Mouse (Mus musculus) large intestine, adult 2 months (tissue): ENCODE data around the gene A930033H14Rik. TPM values are rescaled to one million over a fixed set of nuclear protein-coding genes. Genes with fewer than 3 reads are reported as not detected.

Experiments used
- DNase-seq: peaks from one replicate; pipeline ENCODE4 v3.0.0-alpha.2; 2012; ENCODE audit warnings: low read depth, low spot score
- WGBS: fragments of 180-500 bp; shearing (Covaris S2); methylation state at CpG from one replicate; pipeline ENCODE4 v1.1.7; 2018; 5-methylcytosine and 5-hydroxymethylcytosine counted together
- polyA plus RNA-seq: library from polyadenylated mRNA; depleted of rRNA; stranded (reverse); fragments of >200 nt; gene quantifications from 2 replicates; pipeline ENCODE4 v1.2.3, GENCODE M21; 2012; rRNA removed

The A930033H14Rik gene
- 0.15 and 0.26 TPM in 2 replicates for polyA plus RNA-seq

GRCm38 (mm10) chr10:69212542-69213440 is at the start of gene A930033H14Rik:
Gene A930033H14Rik, minus strand, starts transcription at chr10:69213098.
- under 1% methylated on average over 83 of the region's 84 CpGs for WGBS
- DNase-seq: peak; percentile 56

- WGBS: 88% methylated on average over 8 of the region's 8 CpGs
- no peak for DNase-seq
Measured at GRCm38 (mm10) chr10:69259929-69260328, 47.0 kb upstream of the A930033H14Rik start.

- 46% methylated on average over 2 of the region's 2 CpGs for WGBS
Measured at GRCm38 (mm10) chr10:69259161-69259560, 46.3 kb upstream of the A930033H14Rik start.

GRCm38 (mm10) chr10:69258588-69258987 is 45.7 kb upstream of the A930033H14Rik start:
- DNase-seq: no peak
- 68% methylated on average over 9 of the region's 9 CpGs for WGBS

More at GRCm38 (mm10) chr10:69259161-69259560, 46.3 kb upstream of the A930033H14Rik start:
- DNase-seq: no peak

GRCm38 (mm10) chr10:69257592-69258133 is 44.8 kb upstream of the A930033H14Rik start:
- DNase-seq: no peak
- WGBS: 70% methylated on average over 6 of the region's 6 CpGs

- WGBS: 64% methylated on average over 5 of the region's 5 CpGs
- no peak for DNase-seq
Measured at GRCm38 (mm10) chr10:69255594-69255993, 42.7 kb upstream of the A930033H14Rik start.

- 4% methylated on average over 8 of the region's 8 CpGs for WGBS
- DNase-seq: peak; percentile 39
Measured at GRCm38 (mm10) chr10:69254390-69254847, 41.5 kb upstream of the A930033H14Rik start.

GRCm38 (mm10) chr10:69253686-69254080 is 40.8 kb upstream of the A930033H14Rik start:
- DNase-seq: no peak
- 50% methylated on average over 5 of the region's 5 CpGs for WGBS

GRCm38 (mm10) chr10:69253075-69253685 is 40.3 kb upstream of the A930033H14Rik start:
- WGBS: 32% methylated on average over 5 of the region's 5 CpGs
- DNase-seq: no peak

GRCm38 (mm10) chr10:69252112-69253074 is 39.5 kb upstream of the A930033H14Rik start:
- 79% methylated on average over 17 of the region's 17 CpGs for WGBS
- DNase-seq: no peak

- 84% methylated on average over 6 of the region's 6 CpGs for WGBS
Measured at GRCm38 (mm10) chr10:69251254-69251653, 38.4 kb upstream of the A930033H14Rik start.

GRCm38 (mm10) chr10:69248261-69249160 is 35.6 kb upstream of the A930033H14Rik start:
- no peak for DNase-seq
- WGBS: 90% methylated on average over 29 of the region's 29 CpGs

More at GRCm38 (mm10) chr10:69251254-69251653, 38.4 kb upstream of the A930033H14Rik start:
- DNase-seq: no peak

GRCm38 (mm10) chr10:69247311-69248033 is 34.6 kb upstream of the A930033H14Rik start:
- DNase-seq: no peak
- WGBS: 88% methylated on average over 7 of the region's 7 CpGs

- 56% methylated on average over 3 of the region's 3 CpGs for WGBS
- DNase-seq: no peak
Measured at GRCm38 (mm10) chr10:69246762-69247161, 33.9 kb upstream of the A930033H14Rik start.

- no peak for DNase-seq
- WGBS: 58% methylated on average over 10 of the region's 10 CpGs
Measured at GRCm38 (mm10) chr10:69245906-69246668, 33.2 kb upstream of the A930033H14Rik start.

GRCm38 (mm10) chr10:69245151-69245550 is 32.3 kb upstream of the A930033H14Rik start:
- WGBS: 88% methylated on average over 4 of the region's 4 CpGs
- DNase-seq: no peak

- DNase-seq: no peak
- 83% methylated on average over 2 of the region's 2 CpGs for WGBS
Measured at GRCm38 (mm10) chr10:69240530-69240929, 27.6 kb upstream of the A930033H14Rik start.
